Mouse (Mus musculus) A20 (cell line): Measurements from ENCODE around the gene Ccdc151.
A peak's percentile ranks its signal among the peaks of the same experiment; 100 is the strongest.

Experiments
- DNase-seq: peaks from one replicate; pipeline ENCODE4 v3.0.0-alpha.2; 2011; ENCODE audit warnings: low read depth, low spot score

The Ccdc151 gene

DNA sequence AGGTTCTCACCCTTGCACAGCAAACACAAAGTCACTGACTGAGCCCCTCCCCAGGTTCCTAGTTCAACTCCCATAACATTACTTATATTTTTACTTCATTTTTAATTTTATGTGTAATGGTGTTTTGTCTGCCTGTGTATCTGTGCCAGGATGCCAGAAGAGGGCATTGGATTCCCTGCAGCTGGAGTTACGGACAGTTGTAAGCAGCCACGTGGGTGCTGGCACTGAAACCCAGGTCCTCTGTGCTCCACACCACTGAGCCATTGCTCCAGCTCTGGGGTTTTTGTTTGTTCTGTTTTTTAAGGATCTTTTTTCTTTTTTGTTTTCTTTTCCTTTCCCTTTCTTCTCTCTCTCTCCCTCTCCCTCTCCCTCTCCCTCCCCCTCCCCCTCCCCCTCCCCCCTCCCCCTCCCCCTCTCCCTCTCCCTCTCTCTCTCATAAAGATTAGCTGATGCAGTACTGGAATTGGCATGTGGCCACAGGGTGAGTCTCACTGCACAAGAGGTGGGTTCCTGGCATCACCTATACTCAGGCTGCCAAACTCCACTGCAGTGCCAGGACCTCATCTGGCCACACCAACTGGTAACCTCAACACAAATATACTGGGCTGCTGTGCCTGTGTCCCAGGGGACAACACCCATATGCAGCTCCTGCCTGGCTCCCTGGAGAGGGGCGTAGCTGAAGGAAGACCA, 6.1 kb downstream of the Ccdc151 start:
- DNase-seq: no peak

DNA sequence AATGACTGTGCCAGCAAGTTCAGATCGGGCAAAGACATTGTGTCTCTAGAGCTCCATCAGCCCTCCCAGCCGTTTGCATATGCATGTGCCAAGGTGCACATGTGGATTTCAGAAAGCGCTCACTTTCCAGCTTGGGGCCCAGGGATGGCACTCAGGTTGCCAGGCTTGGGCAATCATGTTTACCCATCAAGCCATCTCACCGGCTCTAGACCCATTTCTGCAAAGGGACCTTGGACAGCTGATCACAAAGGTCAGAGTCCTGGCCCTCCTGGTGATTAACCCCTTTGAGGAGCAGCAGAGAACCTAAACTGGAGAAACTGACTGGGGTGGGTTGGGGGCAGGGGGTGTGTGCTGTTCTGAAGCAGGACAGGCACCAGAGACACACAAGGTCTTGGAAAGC, 10.2 kb downstream of the Ccdc151 start:
- DNase-seq: no peak

DNA sequence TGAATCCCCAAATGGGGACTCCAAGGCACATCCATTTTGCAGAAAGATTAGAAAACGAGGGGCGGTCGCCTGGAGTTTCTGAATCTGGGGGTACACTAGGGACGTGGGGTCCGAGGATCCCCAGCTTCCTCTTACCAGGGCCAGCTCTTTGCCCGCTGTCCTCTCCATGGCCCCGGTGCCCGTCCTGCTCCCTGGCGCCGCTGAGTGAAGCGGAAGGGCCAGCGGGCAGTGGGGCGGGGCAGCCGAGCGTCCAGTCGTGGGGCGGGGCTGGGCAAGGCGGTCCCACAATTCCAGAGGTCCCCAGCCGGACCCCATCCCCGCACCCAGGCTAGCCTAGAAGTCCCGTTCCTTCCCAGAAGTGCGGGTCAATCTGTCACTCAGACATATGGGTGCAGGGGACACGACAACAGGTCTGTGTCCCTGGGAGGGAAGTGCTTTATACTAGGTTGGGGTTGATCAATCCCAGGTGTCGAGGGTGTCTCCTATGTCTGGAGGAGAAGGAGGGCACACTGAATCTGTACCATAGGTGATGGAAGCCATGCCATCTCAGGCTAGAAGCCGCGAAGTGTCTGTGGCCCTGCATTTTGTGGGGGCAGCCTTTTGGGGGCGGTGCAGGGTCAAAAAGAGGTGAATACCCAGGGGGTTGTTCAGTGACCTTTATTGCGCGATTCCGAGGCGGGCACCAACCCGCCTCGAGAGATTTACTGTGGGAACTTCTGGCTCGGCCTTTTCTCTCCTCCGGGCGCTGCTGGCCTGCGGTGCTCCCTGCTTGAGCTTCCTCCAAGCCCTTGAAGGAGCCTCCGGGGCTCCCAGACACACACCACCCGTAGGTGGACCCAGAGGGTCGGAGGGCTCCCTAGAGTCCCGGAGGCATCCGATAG, 13.0 kb downstream of the Ccdc151 start, which contains the start of gene Rgl3:
Rgl3 (minus strand) TSS at position 217 of the 881 bp plus-strand sequence.
- no peak for DNase-seq

DNA sequence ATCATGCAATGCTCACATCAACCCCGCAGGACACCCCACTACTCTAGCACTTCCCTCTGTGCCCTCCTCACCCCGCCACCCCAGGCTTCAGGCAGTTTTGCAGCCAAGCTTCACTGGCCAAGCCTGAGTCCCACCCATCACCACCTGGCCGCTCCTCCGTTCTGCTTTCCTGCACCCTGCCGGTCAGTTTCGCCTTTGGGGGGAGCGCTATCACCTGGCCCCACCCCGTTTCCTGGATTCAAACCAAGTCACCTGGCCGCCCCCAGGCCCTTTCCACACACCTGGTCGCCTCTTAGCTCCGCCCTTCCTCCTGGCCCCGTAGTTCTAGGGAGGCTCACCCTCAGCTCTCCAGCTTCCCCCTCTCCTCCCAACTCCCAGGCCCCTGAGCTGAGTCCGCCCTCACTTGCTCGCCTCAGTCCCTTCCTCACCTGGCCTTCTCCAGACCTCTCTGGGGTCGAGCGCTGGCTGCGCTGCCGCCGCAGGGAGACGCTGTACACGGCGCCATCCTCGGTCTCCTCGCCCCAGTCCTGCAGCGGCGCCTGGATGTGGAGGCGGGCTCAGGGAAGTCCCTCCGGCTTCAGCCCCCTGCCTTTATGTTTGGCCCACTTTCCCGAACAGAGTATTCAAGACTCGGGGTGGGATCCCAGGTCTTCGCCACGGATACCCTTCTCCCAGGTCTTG, 13.9 kb downstream of the Ccdc151 start:
- peak; percentile 67 for DNase-seq

DNA sequence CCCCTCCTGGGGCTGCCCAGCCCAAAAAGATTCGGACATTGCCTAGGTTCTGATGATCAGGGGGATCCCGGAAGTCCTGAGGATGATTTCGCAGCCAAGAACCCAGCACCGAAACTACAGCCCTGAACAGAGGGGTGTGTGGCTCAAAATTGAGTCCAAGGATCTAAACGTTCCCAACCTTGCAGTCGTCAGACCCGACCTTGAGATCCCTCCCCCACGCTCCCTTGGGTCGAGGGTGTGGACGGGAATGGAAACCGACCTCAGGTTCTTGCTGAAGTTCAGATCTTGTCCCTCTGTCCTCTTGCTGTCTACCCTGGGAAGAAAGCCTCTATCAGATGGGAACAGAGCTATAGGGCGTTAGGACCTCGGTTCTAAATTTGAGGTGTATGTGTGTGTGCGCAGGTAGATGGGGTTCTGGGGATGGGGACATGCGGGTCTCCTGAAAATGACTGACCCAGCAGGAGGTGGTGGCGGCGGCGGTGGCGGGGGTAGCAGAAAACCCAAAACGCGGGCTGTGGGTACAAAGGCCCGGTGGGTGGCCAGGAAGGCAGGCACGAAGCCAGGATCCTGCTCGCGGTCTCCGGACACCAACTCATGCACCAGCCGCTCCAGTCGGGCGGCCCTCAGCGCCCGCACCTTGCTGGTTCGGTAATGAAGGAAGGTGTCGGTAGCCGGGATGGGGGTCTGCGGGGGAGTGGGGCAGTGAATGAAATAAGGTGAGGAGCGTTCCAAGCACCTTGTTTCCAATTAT, 14.7 kb downstream of the Ccdc151 start:
- DNase-seq: no peak

DNA sequence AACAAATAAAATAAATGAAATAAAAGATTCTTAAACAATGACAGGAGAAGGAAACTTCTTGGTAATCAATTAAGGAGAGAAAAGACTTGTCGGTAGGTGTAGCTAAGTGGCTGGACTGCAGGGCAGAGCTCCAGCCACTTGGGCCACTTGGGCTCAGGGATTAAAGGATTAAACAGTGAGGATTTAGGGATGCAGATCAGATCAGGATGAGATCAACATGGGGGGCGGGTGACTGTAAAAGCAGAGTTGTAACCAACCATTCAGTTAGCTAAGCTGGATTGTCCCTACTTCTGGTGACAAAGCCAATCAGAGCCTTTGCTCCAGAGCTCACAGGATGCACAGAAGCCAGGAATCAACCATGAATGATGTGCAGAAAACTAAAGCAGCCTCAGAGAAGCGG, 18.5 kb downstream of the Ccdc151 start:
- DNase-seq: no peak

DNA sequence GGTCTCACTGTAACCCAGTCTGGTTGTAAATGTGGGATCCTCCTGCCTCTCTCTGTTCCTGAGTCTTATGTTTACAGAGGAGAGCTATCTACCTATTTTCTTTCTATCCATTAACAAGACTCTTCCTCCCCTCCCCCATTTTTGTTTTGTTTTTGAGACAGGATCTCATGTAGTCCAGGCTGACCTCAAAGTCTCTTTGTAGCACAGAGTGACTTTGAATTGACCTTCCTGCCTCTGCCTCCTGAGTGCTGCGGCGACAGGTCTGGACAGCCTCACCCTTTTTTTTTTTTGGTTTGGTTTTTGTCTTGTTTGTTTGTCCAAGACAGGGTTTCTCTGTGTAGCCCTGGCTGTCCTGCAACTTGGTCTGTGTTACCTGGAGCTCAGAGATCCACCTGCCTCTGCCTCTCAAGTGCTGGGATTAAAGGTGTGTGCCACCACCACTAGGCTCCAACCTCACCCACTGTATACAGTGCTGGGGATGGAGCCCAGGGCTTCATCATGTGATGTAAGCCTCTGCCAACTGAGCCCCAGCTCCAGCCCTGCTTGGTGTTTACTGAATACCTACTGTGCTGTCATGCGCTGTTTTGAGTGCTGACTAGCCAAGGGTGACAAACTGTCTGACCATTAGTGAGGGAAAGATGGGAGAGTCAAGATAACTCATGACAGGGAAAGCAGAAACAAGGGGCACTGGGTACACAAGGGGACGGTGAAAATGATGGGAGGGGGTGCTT, 23.9 kb downstream of the Ccdc151 start:
- DNase-seq: no peak

DNA sequence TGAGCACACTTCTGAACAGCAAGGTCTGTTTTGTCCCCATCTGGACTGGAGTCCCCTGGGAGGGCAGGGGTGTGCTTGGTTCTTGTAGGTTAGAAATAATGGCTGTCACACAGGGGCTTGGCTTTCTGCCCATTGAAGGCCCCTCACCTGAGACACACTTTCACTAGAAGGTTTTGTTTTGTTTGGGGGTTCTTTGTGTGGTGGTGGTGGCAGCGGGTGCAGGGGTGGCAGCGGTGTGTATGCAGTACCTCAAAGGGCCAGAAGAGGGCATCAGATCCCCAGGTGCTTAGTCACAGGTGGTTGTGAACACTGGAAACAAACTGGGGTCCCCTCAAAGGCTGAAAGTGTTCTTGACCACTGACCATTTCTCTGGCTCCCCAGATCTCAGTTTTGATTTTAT, 24.5 kb downstream of the Ccdc151 start:
- peak; percentile 52 for DNase-seq

DNA sequence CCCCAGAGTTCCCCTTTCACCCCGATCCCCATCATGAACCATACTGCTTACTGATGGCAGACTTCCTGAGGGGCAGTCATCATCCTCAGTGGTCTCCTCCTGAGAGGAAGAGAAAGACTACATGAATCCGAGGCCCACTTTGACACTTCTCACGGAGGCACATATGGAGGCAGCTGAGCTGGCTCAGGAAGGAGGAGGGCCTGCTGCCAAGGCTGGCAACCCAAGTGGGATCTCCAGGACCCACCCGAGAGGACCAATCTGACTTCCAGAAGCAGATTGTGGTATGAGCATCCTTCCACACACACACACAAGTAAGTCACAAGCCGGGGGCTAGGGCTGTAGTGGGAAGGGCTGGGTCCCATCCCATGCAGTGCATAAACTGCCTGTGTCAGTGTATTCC, 25.1 kb downstream of the Ccdc151 start:
- DNase-seq: no peak

DNA sequence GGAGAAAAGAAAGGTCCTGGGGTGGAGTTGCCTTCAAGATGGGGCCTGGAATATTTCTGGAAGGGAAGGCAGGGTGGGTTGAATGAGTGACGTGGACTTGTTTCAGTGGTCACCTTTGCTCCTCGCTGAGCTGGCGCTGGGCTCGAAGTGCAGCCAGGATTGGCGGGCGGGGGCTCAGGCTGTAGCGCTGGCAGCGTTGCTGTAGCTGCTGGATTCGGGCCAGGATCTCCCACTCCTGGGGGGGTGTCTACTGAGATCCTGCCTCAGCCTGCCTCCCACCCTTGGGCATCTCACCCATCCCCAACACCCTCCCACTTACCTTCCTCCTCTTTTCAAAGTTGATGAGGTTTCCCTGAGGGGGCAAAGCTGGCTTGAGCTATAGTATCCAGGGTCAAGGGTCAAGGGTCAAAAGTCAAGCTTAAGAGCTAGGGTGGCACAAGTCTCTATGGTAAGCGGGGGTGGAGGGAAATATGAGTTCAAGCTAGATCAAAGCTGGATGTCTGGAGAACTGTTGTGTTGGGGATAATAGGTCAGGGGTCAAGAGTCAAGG, 25.7 kb downstream of the Ccdc151 start:
- DNase-seq: no peak

DNA sequence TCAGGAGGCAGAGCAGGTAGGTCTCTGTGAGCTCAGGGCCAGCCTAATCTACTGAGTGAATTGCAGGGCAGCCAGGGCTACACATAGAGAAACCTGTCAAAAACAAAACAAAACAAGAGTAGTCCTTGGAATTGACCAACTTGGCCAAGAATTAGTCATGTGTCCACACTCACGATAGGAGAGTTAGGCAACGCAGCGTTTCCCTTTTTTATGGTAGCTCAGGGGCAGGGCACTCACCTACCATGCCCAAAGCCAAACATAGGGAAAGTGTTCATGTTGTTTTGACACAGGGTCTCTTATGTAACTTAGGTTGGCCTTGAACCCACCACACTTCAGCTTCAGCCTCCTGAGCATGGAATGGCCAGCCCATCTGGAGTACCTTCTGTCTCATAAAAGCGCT, 33.1 kb downstream of the Ccdc151 start:
- DNase-seq: no peak

DNA sequence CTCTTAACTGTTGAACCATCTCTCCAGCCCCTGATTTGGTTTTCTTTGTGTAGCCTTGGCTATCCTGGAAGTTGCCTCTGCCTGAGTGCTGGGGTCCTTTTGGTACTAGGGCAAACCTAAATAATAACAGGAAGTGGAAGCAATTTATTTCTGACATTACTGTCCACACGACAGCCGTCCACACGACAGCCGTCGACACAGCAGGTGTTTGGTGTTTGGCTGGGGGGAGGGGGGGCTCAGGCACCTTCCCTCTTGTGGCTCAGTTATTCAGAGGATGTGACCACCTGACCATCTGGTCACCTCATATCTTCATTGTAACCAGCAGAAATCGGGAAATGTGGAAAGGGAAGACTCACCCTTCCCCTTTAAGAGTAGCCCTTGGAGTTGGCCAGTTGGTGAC, 33.6 kb downstream of the Ccdc151 start:
- peak; percentile 57 for DNase-seq

DNA sequence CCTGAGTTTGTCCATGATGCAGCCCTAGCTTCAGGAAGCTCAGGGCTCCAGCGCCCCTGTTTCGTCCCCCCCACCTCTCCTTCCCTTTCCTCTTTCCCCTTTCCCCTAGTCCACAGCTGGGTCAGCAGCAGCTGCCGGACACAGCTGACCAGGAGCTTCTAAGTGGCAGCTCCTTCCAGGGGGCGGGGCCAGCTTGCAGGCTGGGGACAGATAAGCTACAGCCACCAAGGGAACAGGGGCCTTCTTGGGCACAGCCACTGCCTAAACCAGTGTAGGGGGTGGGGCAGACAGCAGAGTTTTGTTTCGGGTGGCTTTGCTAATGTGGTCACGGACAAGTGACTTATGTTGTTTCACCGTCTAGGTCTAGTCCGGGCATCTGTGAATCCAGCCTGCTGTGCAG, 39.0 kb downstream of the Ccdc151 start, which contains the start of gene Epor:
Epor (minus strand) TSS at position 90 of the 400 bp plus-strand sequence.
- no peak for DNase-seq

DNA sequence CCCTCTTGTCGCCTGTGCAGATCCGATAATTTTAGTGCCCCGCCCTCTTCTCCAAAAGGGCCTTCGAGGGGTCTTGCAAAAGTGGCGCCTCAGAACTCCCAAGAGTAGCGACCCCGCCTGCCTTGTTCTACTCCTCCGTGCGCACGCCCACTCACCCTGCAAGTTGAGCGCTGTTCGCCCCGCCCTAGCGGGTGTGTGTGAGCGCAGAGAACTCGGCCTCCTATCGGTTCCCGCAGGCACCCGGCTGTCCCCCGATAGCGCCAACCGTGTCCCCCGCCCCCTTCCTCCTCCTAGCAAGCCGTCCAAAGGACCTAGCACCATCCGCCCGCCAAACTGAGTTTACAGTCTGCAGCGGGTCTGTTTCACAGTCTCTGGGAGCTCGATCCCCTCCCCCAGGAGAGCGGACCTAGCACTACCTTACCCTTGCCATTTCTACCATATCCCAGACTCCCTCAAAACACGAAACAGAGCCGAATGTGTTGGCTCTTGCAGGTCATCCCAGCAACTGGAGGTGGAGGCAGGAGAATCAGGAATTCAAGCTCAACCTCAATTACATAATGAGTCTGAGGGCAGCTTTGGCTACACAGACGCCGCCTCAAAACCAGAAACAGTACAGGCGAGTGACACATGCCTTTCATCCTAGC, 39.9 kb downstream of the Ccdc151 start:
- DNase-seq: peak; percentile 73

DNA sequence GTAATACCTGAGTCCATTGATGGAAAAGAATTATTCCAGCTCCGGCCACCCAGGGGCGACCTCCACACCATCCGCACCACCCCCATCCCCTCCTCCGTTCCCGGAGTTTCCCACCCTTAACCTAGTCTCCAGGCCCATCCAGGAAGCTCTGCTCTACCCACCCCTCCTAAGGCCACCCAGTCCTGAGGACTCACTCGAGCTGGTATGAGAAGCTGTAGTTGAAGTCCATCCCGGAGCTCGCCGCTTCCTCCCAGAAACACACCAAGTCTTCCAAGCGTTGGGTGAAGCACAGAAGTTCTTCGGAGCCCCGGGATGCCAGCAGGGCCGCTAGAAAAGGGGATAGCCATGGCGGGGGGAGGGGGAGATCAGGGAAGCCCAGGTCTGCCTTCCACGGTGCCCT, 40.4 kb downstream of the Ccdc151 start:
- no peak for DNase-seq

DNA sequence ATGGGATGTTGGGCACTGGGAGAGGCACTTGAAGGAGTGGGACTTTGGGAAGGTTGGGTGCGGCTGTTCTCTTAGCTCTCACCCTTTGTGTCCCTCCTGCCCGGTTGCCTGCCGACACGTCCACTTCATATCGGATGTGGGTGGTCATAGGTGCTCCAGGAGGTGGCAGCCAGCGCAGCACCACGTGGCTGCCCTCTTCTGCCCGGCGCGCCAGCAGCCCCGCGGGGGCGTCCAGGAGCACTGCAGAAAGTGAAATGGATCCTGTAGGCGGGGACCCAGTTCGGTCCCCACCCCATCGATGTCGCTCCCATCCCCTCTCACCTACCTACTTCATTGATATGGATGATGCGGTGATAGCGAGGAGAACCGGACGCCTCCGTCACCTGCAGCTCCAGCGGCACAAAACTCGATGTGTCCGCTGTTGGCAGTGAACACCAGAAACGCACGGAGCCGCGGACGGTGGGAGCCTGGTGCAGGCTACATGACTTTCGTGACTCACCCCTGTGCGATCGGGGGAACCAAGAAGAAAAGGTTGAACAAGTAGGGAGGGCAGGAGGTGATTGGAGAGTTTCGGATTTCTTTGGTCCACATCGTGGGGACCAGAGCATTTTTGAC, 41.0 kb downstream of the Ccdc151 start:
- DNase-seq: peak; percentile 57

DNA sequence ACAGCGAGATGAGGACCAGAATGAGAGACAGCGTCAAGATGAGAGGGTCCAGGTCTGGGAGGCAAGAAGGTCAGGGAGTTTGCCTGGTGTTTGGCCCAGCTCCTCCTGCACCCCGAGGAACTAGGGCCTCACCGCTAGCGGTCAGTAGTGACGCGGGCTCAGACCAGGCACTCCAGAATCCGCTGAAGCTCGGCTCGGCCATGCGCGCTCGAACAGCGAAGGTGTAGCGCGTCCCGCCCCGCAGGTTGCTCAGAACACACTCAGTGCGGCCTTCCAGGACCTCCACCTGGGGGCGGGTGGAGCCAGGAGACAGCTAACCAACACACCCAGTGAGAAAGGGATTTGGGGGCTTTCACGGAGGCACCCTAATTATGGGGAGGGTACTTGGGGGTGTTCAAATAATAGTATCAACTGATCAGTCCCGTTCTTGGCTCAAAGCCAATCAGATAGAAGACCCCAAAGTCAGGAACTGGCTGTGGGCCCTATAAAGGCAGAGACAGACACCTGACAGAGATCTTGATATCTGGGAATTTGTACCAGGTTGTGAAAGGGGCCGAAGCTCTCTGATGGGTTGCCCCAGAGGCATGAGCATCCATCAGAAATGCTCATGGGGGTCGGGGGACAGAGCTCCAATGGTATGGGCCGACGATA, 41.8 kb downstream of the Ccdc151 start:
- DNase-seq: no peak

DNA sequence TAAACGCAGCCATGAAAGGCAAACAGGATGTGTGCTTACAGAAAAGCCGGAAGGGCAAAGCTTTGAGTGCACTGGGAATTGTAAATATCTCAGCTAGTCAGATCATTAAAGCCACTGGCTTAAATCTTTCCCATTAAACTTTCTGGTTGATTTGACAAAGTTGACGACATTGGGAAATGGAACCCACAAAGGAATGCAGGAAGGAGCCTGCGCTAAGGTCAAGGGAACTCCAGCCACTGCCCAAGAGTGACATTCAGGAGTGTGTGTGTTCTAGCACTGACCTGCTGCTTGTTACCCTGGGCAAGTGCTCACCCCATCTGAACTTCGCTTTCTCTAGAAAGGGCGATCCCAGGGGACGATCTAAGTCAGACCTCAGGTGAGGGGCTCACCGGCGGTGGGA, 42.3 kb downstream of the Ccdc151 start:
- DNase-seq: no peak

DNA sequence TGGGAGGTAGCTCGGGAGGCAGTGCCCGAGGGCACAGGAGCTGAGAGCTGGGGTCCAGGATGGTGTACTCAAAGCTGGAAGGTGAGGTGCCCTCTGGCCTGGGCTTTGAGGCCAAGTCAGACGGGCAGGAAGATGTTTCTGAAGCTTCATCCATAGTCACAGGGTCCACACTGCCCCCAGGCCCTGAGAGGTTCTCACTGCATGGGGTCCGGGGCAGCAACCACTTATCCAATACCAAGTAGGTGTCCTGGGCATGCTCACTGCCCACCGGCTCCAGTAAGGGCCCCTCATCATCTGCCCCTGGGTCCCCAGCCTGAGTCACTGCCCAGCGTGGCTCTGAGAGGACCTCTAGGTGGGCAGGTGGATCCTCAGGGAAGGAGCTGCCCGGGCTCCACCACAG, 43.2 kb downstream of the Ccdc151 start:
- no peak for DNase-seq
